Mouse (Mus musculus) heart, postnatal 4 days (tissue): Measurements from ENCODE around the gene Tmem11. TPM values are rescaled to one million over a fixed set of nuclear protein-coding genes. Genes with fewer than 3 reads are reported as not detected.

Source experiments
- DNase-seq: peaks from one replicate; pipeline ENCODE4 v3.0.0; 2021
- total RNA-seq, 2 experiments: library from RNA; stranded (reverse); gene quantifications; 2 replicates each; pipeline ENCODE4 v1.2.3; 2021

Gene Tmem11
- total RNA-seq, 2 experiments from 2014 or later, result 37.5 to 43.4 TPM

- DNase-seq, result no peak
These were observed 51.7 kb downstream of the Tmem11 start for GRCm38 (mm10) chr11:60827241-60827945.

DNA sequence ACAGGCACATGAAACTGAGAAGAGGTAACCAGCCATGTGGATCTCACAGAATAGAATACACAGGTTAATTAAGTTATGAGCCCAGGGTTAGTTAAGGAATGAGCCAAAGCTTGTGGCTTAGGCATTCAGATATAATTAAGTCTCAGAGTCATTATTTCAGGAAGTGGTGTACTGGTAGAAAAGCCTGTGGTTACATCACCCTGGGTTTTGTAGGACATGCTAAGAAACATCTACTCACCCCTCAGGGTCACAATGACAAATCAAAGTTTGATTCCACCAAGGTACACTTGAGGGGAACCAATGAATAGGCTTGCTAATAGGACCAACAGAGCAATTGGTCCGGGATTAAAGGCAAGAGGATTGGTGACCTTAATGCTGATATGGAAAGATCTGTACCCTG lies 52.4 kb downstream of the Tmem11 start:
- no peak for DNase-seq

- no peak for DNase-seq
These were observed 53.9 kb downstream of the Tmem11 start for GRCm38 (mm10) chr11:60825191-60825590.

DNA sequence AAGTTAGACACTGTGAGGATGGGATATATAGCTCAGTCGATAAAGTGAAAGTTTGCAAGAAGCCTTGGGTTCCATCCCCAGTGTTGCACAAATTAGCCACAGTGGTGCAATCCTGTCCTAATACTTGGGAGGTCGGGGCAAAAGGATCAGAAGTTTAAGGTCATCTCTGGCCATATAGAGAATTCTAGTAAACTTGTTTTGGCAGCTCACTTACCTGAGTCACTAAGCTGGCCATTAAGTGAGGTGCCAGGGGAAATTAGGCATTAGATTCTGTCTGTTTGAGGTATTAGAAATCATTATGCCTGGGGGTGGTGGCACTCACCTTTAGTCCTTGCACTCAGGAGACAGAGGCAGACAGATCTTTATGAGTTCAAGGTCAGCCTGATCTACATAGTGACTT lies 55.3 kb downstream of the Tmem11 start:
- DNase-seq, result no peak

DNA sequence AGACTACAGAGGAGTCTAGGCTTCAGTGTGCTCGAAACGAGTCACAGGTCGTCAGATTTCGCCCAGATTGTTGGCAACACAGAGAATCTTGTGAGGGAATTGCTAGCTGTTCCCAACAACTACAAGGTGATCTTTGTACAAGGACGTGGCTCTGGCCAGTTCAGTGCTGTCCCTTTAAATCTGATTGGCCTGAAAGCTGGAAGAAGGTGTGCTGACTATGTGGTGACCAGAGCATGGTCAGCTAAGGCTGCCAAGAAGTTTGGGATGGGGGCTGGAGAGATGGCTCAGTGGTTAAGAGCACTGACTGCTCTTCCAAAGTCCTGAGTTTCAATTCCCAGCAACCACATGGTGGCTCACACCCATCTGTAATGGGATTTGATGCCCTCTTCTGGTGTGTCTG lies 62.7 kb downstream of the Tmem11 start:
- DNase-seq, result no peak

Other genes starting within 250 kb of the Tmem11 start
- gene Llgl1, start 179.5 kb downstream of the Tmem11 start, total RNA-seq, result 10 to 100 TPM; 26.6 to 28.4 TPM
- 100 to 1,000 TPM; 104 to 107 TPM for gene Flii, start 152.0 kb downstream of the Tmem11 start, total RNA-seq
- 10 to 100 TPM; 20.7 to 24.8 TPM for gene Mief2, start 150.9 kb downstream of the Tmem11 start, total RNA-seq
- 1 to 10 TPM; 7.7 to 8.0 TPM for gene Top3a, start 101.9 kb downstream of the Tmem11 start, total RNA-seq
- 10 to 100 TPM; 15.8 to 16.2 TPM for gene Smcr8, start 101.7 kb downstream of the Tmem11 start, total RNA-seq
- gene Shmt1, start 67.6 kb downstream of the Tmem11 start, total RNA-seq, result 10 to 100 TPM; 24.7 to 26.8 TPM
- gene Dhrs7b, start 48.6 kb downstream of the Tmem11 start, total RNA-seq, result 10 to 100 TPM; 17.1 to 19.7 TPM
- 10 to 100 TPM; 24.4 to 27.6 TPM for gene Natd1, start 35.5 kb upstream of the Tmem11 start, total RNA-seq
- gene Map2k3, start 52.8 kb upstream of the Tmem11 start, total RNA-seq, result 10 to 100 TPM; 38.8 to 42.3 TPM
- gene Kcnj12, start 143.3 kb upstream of the Tmem11 start, total RNA-seq, result 10 to 100 TPM; 18.3 to 21.0 TPM
- gene Tnfrsf13b, start 247.5 kb upstream of the Tmem11 start, total RNA-seq, result 1 to 10 TPM in 1 of 2 experiments, under 1 TPM in 1; 0.90 to 1.0 TPM